Mouse (Mus musculus): ENCODE measurements at regions not wholly inside any gene's neighbourhood (a gene's known extent, or its start where the extent isn't known, plus 50 kb on each side); places are given as distances from the start of the nearest gene placed in this dataset.

- DNase-seq (ENCODE audit: low spot score) = no peak
Observed at GRCm38 (mm10) chr2:173930606-173931177, 145.4 kb upstream of the Stx16 start.

DNA sequence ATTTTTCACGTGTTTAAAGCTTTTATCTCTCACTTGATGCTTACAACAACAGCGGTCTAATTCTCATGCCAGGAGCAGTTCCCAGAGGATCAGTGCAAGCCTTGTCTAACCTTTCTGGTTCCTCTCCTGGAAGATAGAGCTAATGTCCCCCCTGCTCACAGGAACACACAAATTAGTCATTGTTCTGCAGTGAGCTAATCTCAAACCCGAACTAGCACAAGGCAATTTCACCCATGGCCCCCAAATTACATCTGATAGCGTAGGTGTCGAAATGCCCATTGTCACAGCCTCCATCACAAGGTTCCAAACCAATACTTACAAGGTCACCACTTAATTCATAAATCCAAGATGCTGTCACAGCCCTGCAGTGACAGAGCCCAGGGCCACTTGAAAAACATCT lies 140.4 kb upstream of the Stx16 start:
- no peak for DNase-seq (ENCODE audit: low spot score)

DNA sequence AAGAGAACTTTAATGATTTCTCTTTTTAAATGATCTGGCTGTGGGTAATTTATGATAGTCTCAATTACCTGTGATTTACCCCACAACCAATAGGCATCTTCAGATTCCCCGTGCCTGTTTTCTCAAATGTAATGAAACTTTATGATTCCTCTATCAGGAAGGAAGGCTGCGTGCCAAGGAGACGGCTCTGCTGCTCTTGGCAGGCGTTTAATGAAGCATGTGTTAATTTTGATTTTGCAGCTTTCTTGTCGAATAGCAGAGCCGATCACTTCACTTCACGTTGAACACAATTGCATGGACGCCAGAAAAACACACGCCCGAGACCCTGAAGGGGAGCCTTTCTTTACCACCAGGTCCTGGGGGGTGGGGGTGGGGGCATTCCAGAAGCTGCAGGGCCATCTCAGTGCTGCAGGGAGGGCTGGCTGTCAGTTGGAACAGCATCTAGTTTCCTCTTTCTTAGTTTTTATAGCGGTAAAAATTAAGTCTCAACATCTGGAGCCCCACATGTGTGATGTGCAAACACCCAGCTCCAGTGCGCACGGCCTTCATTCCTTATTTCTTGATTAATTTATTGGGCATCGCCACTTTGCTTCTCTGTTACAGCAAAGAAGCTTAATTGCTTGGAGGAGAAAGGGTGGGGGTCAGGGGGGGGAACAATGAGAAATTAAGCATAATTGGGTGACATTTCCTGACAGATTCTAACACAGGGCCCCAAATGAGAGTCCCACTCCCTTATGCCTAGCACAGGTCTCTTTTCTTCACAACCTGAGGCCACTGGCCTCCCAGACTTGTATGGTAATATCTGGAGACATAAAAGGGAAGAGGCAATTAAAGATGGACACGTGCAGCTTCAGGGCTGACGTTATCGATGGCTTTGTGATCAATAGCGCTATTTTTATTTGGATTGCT lies 138.3 kb upstream of the Stx16 start:
- DNase-seq (ENCODE audit: low spot score) = no peak

DNA sequence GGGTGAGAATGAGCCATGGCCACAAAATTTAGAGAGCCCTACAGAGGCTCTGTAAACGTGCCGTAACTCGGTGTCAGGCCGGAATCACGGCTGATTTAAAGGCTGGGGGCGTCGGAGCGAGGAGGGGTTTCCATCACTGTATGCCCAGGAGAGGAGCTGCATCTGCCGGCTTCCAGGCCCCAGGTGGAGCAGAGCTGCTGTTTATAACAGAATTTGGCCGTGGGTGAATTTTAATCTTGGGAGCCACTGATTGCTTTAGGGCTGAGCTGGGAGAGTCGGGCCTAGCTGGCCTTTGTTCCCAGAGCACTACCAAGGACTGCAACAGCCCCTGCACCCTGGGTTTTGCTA lies 137.7 kb upstream of the Stx16 start:
- no peak for DNase-seq (ENCODE audit: low spot score)

DNA sequence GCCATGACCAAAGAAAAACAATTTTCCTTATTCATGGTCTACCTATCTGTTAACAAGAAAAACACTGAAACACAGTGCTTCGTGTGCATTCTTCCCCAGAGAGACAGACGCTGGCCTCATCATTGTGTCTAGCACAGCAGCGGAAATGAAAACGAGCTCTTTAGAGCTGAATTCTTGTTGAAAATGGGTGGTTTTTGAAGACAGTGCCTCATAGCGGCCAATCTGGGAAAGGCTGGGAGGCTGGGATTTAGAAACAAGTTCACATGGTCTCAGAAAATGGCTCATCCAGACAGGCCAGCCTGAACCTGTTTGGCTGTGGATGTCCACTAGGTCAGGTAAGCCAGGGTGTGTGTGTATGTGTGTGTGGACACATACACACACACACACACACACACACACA lies 130.7 kb upstream of the Stx16 start:
- DNase-seq (ENCODE audit: low spot score) = no peak

GRCm38 (mm10) chr2:173948586-173948985 lies 127.5 kb upstream of the Stx16 start:
- DNase-seq (ENCODE audit: low spot score) = no peak

- no peak for DNase-seq (ENCODE audit: low spot score)
Observed at GRCm38 (mm10) chr2:173950164-173950891, 125.8 kb upstream of the Stx16 start.

DNA sequence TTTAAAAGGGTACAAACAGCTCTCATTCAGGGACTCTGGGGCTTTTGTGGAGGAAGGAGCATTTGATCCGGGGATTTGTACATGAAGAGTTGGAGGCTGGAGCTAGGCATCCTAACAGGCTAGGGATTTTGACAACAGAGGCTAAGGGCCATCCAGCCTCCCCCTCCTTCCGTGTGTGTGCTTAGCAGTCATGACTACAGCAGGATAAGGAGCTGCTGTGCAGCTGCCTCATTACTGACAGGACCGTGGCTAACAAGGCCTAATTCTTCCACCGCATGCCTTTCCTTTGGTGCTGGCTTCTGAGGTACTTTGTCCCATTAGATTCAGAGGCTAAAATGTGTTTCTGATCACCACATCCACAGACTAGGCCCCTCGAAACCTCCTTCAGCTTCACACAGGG lies 110.0 kb upstream of the Stx16 start:
- DNase-seq (ENCODE audit: low spot score) = no peak

- DNase-seq (ENCODE audit: low spot score) = no peak
Observed at GRCm38 (mm10) chr2:173970789-173971188, 105.3 kb upstream of the Stx16 start.

GRCm38 (mm10) chr2:173976314-173977053 lies 99.6 kb upstream of the Stx16 start:
- DNase-seq (ENCODE audit: low spot score) = no peak

GRCm38 (mm10) chr2:173977236-173978053 lies 98.7 kb upstream of the Stx16 start:
- no peak for DNase-seq (ENCODE audit: low spot score)

DNA sequence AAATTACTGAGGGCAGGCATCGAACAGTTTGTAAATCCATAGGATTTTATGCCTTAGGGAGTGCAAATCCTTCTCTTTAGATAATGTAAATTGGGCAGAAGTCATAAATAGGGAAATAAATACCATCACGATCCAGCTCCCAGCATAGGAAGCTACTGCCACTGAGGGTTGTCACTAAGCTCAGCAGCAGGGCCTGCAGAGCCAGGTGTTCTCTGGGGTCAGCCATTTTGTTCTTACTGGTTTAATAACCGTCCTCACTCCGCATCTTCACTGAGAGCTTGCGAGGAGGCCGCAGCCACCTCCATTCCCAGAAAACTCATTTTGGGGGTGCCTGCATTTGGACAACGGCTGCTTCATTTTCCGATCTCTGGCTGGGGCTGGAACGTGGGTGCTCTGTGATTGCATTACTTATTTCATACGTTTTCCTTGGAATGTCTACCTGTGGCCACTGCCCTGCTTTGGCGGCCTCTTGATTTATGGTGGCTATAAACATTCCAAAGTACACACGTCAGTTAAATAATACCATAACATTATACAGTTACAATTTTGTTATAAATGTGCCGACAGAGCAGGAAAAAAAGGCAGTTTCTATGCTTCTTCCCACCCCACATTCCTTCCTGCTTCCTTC lies 97.9 kb upstream of the Stx16 start:
- DNase-seq (ENCODE audit: low spot score) = no peak

DNA sequence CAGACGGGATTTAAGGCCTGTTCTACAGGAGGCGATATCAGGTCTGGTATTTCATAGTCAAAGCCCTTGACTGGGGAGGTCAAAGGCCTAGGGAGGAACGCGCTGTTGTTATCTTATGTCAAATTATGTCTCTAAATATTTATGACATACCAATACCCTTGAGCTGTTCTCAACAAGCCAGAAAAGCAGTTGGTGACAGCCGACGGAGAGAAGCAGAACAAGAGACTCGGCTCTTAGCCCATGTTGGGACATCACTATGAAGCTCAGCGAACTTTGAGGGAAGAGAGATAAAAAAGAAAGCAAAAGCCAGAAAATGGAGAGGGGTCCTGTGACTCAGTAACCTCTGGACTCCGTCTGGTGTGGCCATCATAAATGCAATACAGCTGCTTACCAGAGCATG lies 95.1 kb upstream of the Stx16 start:
- no peak for DNase-seq (ENCODE audit: low spot score)

DNA sequence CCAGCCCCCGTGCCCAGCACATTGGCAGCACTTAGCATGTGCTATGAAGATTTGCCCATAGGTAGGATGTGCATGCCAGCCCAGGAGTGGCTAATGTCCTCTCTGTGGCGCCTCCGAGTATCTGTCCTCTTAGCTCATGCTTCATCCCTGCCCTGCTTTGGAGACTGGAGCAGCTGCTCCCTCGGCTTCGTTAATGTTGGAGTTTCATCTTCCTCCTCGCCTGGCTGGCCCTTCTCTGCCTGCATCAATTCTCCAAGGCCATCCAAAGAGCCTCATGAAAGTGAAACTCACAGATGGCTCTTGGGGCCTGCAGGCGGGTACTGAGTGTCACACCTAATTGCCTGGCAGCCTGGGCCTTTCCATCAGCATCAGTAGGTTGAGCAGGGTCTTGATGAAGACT lies 88.6 kb upstream of the Stx16 start:
- DNase-seq (ENCODE audit: low spot score) = no peak

GRCm38 (mm10) chr2:173987921-173988320 lies 88.2 kb upstream of the Stx16 start:
- DNase-seq (ENCODE audit: low spot score) = no peak

- DNase-seq (ENCODE audit: low spot score) = no peak
Observed at GRCm38 (mm10) chr2:173988641-173989336, 87.3 kb upstream of the Stx16 start.

DNA sequence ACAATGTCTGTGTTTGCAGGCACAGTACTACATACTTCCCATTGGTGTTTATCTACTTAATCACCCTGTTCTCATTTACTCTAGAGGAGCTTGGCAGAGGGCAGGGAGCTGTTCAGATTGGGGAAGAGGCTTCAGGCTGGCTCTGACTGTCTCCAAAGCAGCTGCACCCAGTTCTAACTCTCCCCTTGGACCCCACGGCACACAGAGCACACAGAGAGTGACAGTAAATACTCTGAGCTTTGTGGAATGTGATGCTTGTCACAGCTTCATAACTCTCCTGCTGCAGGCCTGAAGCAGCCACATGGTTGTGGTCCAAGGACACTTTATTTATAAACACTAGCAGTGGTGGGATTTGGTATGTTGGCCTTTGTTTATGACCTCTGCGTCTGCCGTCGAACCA lies 85.4 kb upstream of the Stx16 start:
- no peak for DNase-seq (ENCODE audit: low spot score)

DNA sequence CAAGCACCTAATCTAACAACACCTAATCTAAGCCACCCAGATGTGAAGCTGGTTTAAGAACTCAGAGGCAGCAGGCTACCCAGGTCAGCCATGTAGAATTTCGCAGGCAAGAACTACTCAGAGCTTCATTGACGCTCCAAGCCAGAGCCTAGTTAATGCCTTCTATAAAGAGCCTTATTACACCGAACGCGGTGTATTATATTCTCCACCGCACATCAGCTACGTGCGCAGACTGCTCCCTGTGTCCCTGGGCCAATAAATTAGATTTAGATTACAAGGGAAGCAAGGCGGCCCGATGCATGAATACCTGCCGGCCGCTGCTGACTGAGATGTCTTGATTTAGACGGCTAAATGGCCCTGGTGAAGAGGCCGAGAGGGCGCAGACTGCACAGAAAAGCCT lies 84.7 kb upstream of the Stx16 start:
- no peak for DNase-seq (ENCODE audit: low spot score)

GRCm38 (mm10) chr2:173992041-173992440 lies 84.1 kb upstream of the Stx16 start:
- DNase-seq (ENCODE audit: low spot score) = no peak

GRCm38 (mm10) chr2:173993431-173993955 lies 82.6 kb upstream of the Stx16 start:
- no peak for DNase-seq (ENCODE audit: low spot score)

Measured in T-cell, adult 2 months (primary cell).